Mouse (Mus musculus) liver, adult 2 months (tissue): ENCODE data around the gene Fbxl17. TPM values are rescaled to one million over a fixed set of nuclear protein-coding genes. Genes with fewer than 3 reads are reported as not detected.

Experiments
- DNase-seq: peaks from one replicate; pipeline ENCODE4 v3.0.0-alpha.2; 2011; ENCODE audit warnings: low read depth, low spot score; ENCODE audit errors: extremely low read depth
- H3K27ac ChIP-seq: fragments of 200-500 bp; replicated peaks from 2 replicates; pipeline ENCODE4 v1.5.1; 2012; ENCODE audit warnings: low read depth, mild to moderate bottlenecking, control low read depth, inconsistent platforms, low read length; ENCODE audit not compliant: insufficient read depth
- H3K27me3 ChIP-seq: fragments of 200-500 bp; 2 replicates; pipeline ENCODE4 v1.6.1; 2012; ENCODE audit warnings: mild to moderate bottlenecking, moderate library complexity, low read length, inconsistent platforms; ENCODE audit not compliant: control insufficient read depth, insufficient read depth
- H3K36me3 ChIP-seq: fragments of 200-500 bp; 2 replicates; pipeline ENCODE4 v1.6.1; 2012; ENCODE audit warnings: low read length, inconsistent platforms; ENCODE audit not compliant: control insufficient read depth, insufficient read depth
- H3K4me1 ChIP-seq: fragments of 200-500 bp; 2 replicates; pipeline ENCODE4 v1.6.1; 2011; ENCODE audit warnings: low read length; ENCODE audit not compliant: control insufficient read depth, insufficient read depth
- H3K4me3 ChIP-seq: fragments of 200-500 bp; 2 replicates; pipeline ENCODE4 v1.5.1; 2011; ENCODE audit warnings: low read depth, mild to moderate bottlenecking, control low read depth, low read length, moderate library complexity; ENCODE audit not compliant: insufficient read depth
- H3K79me2 ChIP-seq: fragments of 200-500 bp; 2 replicates; pipeline ENCODE4 v1.6.1; 2012; ENCODE audit warnings: inconsistent platforms, mild to moderate bottlenecking, low read length, moderate library complexity; ENCODE audit not compliant: control insufficient read depth, insufficient read depth
- H3K9ac ChIP-seq: fragments of 200-500 bp; 2 replicates; pipeline ENCODE4 v1.6.1; 2012; ENCODE audit warnings: low read depth, mild to moderate bottlenecking, control low read depth, inconsistent platforms, low read length
- CTCF ChIP-seq: fragments of 200-500 bp; IDR thresholded peaks from 2 replicates; pipeline ENCODE4 v1.5.1; 2011; ENCODE audit warnings: low read depth, low read length, control low read depth
- POLR2A ChIP-seq: fragments of 200-500 bp; IDR thresholded peaks from 2 replicates; pipeline ENCODE4 v1.6.1; 2011; ENCODE audit warnings: low read length, control low read depth; ENCODE audit not compliant: insufficient read depth; ENCODE audit errors: extremely low read depth
- WGBS: fragments of 180-500 bp; shearing (Covaris S2); methylation state at CpG from one replicate; pipeline ENCODE4 v1.1.7; 2018; 5-methylcytosine and 5-hydroxymethylcytosine counted together
- polyA plus RNA-seq: library from polyadenylated mRNA; depleted of rRNA; stranded (reverse); fragments of >200 nt; gene quantifications from 2 replicates; pipeline ENCODE4 v1.2.3, GENCODE M21; 2012
- total RNA-seq: library from RNA; depleted of rRNA; stranded (reverse); fragments of >200 nt; gene quantifications from 2 replicates; pipeline ENCODE4 v1.2.3, GENCODE M21; 2014

Gene Fbxl17
- total and polyA plus RNA-seq, 2 experiments, result 5.4 to 12.2 TPM

DNA sequence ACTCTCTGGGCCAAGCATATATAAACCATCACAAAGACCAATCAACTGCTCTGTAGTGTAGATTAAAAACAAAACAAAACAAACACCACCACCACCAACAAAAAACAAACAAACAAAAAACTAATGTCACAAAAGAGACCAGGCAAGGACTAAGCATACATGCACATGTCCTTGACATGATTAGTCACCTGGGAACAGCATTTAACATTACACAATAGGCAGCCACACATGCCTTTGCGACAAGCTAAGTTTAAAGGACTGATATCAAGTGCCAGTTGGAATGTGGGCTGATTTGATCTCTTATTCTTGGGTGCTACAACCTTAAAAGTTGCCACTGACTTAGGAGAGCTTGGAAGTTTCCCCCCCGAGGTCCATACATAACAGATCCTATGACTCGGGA lies 446.5 kb downstream of the Fbxl17 start:
- TF ChIP-seq POLR2A, result no peak
- no peak for TF ChIP-seq CTCF
- no peaks in the 10 kb centered on the region for H3K27me3 ChIP-seq
- WGBS, result 76% methylated on average over 3 of the region's 3 CpGs

DNA sequence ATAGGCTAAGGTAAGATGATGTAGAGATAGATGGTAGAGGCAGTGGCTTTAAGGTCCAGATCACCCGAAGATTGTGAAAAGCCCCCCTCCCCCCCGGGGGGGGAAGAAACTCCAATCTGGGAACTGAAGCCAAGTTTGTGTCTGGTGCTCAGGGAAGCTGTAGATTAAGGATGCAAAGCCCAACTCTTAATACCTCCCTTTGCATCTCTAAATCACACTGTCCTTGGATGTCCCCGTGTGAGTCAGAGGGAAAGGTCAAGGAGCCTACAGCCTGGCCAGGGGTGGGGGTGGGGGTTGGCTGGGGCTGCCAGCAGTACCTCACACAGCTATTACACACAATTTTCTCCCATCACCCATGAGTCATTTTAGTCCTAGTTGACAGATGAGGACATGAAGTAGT lies 453.4 kb downstream of the Fbxl17 start:
- Histone ChIP-seq H3K9ac (no peak overlapping the region), H3K27ac (no peak overlapping the region), H3K36me3 (no peaks in the 10 kb centered on the region), H3K79me2 (no peaks in the 10 kb centered on the region), H3K4me1 (no peaks in the 10 kb centered on the region), H3K4me3 (no peak overlapping the region), H3K27me3 (no peaks in the 10 kb centered on the region)
- 67% methylated on average over 3 of the region's 3 CpGs for WGBS
- no peak for DNase-seq
- no peak for TF ChIP-seq CTCF
- no peak for TF ChIP-seq POLR2A

More for the DNA sequence above, 446.5 kb downstream of the Fbxl17 start:
- Histone ChIP-seq H3K79me2 (no peaks in the 10 kb centered on the region), H3K36me3 (no peaks in the 10 kb centered on the region; the same call in 1 of the 2 replicates), H3K9ac (no peak overlapping the region), H3K4me1 (no peaks in the 10 kb centered on the region), H3K4me3 (no peak overlapping the region), H3K27ac (no peak overlapping the region)
- DNase-seq, result no peak

DNA sequence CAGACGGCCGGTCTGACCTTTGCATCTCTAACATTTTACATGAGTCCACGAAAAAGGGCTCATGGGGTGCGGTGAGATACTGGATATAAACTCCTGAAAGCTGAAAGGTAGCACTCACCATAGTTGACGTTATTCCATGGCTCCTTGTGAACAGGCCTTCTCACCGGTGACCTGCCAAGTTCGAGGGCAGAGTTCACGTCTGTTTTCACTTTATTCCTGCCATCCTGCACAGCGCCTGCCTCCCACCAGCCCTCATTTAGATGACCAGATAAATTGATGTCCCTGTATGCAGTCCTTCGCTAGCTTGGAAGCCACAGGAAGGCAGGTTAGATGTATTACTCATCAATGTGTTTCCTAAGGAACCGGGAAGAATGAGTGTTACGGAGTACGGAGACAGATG lies 454.5 kb downstream of the Fbxl17 start:
- no peaks in the 10 kb centered on the region for H3K4me1 ChIP-seq
- H3K27ac ChIP-seq, result no peak overlapping the region
- H3K9ac ChIP-seq, result no peak overlapping the region
- 79% methylated on average over 13 of the region's 13 CpGs for WGBS
- H3K36me3 ChIP-seq, result no peaks in the 10 kb centered on the region
- no peak for DNase-seq
- TF ChIP-seq POLR2A, result no peak
- TF ChIP-seq CTCF, result no peak
- H3K4me3 ChIP-seq, result no peak overlapping the region
- H3K79me2 ChIP-seq, result no peaks in the 10 kb centered on the region
- no peaks in the 10 kb centered on the region for H3K27me3 ChIP-seq

DNA sequence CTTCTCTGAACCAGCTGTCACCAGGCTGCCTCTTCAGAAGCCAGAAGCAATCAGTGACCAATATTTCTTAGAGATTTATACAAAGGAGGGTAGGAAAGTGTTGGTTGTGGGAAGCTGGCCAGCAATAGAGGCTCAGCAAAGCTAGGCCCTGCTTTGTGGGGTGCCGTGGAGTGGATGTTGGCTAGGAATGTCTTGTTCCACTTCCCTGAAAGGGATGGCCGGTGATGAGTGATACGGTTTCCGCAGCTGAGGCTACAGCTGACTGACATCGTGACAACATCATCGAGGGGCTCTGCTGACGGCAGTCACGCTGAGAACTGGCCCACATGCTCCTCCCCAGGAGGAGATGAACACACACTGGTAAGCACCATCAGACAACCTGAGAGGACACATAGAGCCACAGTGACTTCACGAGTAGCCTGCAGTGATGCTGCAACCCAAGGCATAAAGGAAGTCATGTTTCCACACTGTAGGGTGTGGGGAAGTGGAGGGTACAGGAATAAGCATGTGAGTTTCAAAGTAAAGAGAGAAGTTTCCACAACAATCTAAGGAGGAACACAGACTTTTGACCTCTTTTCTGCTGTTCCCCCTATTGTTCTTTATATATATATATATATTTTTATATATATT lies 456.7 kb downstream of the Fbxl17 start:
- TF ChIP-seq CTCF (no peak), POLR2A (no peak)
- Histone ChIP-seq H3K4me1 (no peaks in the 10 kb centered on the region), H3K27me3 (no peaks in the 10 kb centered on the region), H3K4me3 (no peak overlapping the region), H3K27ac (no peak overlapping the region), H3K36me3 (no peaks in the 10 kb centered on the region), H3K79me2 (no peaks in the 10 kb centered on the region), H3K9ac (no peak overlapping the region)
- no peak for DNase-seq
- 93% methylated on average over 9 of the region's 9 CpGs for WGBS

DNA sequence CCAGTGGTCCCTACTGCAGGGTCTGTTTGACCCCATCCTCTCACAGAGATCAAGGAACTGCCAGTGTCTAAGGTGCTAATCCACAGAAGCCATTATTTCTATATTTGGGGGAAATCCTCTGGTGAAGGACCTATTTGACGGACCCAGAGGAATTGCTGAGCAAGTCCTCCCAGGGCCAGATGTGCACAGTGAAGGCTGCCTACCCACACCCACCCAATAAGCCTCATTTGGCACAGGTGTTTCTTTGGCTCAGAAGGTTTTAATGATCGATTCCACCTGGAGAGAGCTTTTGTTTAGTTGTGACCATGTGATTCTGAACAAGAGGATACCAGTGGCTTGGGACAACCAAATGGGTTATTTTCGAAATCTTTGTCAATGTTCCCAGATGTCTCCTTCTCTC lies 462.3 kb downstream of the Fbxl17 start:
- H3K27me3 ChIP-seq, result peaks cover 2% of the 10 kb centered on the region; the same call in 1 of the 2 replicates
- DNase-seq, result no peak
- 89% methylated on average over 3 of the region's 3 CpGs for WGBS
- no peak overlapping the region for H3K4me3 ChIP-seq
- H3K27ac ChIP-seq, result no peak overlapping the region
- no peaks in the 10 kb centered on the region for H3K36me3 ChIP-seq
- no peak overlapping the region for H3K9ac ChIP-seq
- H3K4me1 ChIP-seq, result no peaks in the 10 kb centered on the region
- no peak for TF ChIP-seq POLR2A
- TF ChIP-seq CTCF, result no peak
- no peaks in the 10 kb centered on the region for H3K79me2 ChIP-seq

DNA sequence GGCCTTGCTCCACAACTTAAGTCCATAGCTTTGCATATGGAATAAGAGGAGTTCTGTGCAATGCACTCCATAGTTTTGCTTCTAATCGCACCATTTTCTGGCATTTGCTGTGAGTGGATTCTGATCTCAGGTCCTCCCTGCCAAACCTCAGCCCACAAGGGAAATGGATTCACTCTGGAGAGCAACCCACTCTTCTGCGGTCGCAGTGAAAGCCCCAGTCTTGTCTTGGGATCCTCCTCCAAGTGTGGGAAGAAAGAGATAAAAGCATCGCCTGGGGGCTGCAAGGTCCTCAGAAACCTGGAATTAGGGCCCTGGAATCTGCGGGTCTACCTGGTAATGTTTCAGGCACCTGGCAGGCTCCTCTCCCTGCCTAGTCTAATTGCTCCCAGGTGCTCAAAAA lies 466.7 kb downstream of the Fbxl17 start:
- Histone ChIP-seq H3K27ac (no peak overlapping the region), H3K9ac (no peak overlapping the region), H3K36me3 (no peaks in the 10 kb centered on the region), H3K4me3 (no peak overlapping the region), H3K79me2 (no peaks in the 10 kb centered on the region), H3K27me3 (peaks cover 2% of the 10 kb centered on the region; the same call in 1 of the 2 replicates), H3K4me1 (no peaks in the 10 kb centered on the region)
- TF ChIP-seq CTCF, result no peak
- no peak for TF ChIP-seq POLR2A
- 83% methylated on average over 5 of the region's 5 CpGs for WGBS
- DNase-seq, result no peak
